Mouse (Mus musculus) midbrain, postnatal 0 days (tissue): Measurements from ENCODE around the gene Usp18. TPM values are rescaled to one million over a fixed set of nuclear protein-coding genes. Genes with fewer than 3 reads are reported as not detected.

Source experiments
- ATAC-seq: fragments of 200-750 bp; cut with Nextera tagmentation; 2 replicates; pipeline ENCODE4 v1.8.0; 2017; ENCODE audit warnings: moderate number of reproducible peaks, mild to moderate bottlenecking, moderate TSS enrichment, moderate library complexity; ENCODE audit not compliant: low FRiP score
- DNase-seq: peaks from one replicate; pipeline ENCODE4 v3.0.0-alpha.2; 2015; ENCODE audit warnings: low spot score
- H3K27ac ChIP-seq: fragments of 300-500 bp; sonication (generic); 2 replicates; pipeline ENCODE4 v1.5.1; 2014; ENCODE audit warnings: low read depth, mild to moderate bottlenecking, low read length, mixed read lengths
- H3K27me3 ChIP-seq: fragments of 300-500 bp; sonication (generic); 2 replicates; pipeline ENCODE4 v1.6.1; 2014; ENCODE audit warnings: low read length, control low read depth, mixed read lengths; ENCODE audit not compliant: insufficient read depth
- H3K36me3 ChIP-seq: fragments of 300-500 bp; sonication (generic); 2 replicates; pipeline ENCODE4 v1.6.1; 2014; ENCODE audit warnings: low read length, control low read depth, mixed read lengths; ENCODE audit not compliant: insufficient read depth
- H3K4me1 ChIP-seq: fragments of 300-500 bp; sonication (generic); 2 replicates; pipeline ENCODE4 v1.6.1; 2014; ENCODE audit warnings: mild to moderate bottlenecking, control low read depth, antibody characterized with exemption, low read length, mixed read lengths; ENCODE audit not compliant: insufficient read depth
- H3K4me2 ChIP-seq: fragments of 300-500 bp; sonication (generic); 2 replicates; pipeline ENCODE4 v1.6.1; 2014; ENCODE audit warnings: low read depth, mild to moderate bottlenecking, low read length, mixed read lengths; ENCODE audit not compliant: poor library complexity, severe bottlenecking
- H3K4me3 ChIP-seq: fragments of 300-500 bp; sonication (generic); 2 replicates; pipeline ENCODE4 v1.5.1; 2014; ENCODE audit warnings: low read depth, mild to moderate bottlenecking, low read length, moderate library complexity
- H3K9ac ChIP-seq: fragments of 300-500 bp; sonication (generic); replicated peaks from 2 replicates; pipeline ENCODE4 v1.6.1; 2014; ENCODE audit warnings: mild to moderate bottlenecking, low read length, moderate library complexity, mixed read lengths; ENCODE audit not compliant: poor library complexity, severe bottlenecking
- H3K9me3 ChIP-seq: fragments of 300-500 bp; sonication (generic); 2 replicates; pipeline ENCODE4 v1.6.1; 2016; ENCODE audit warnings: low read length, control low read depth
- CTCF ChIP-seq: IDR thresholded peaks from 2 replicates; pipeline ENCODE4 v1.5.1; 2016; ENCODE audit warnings: antibody characterized with exemption, mild to moderate bottlenecking
- whole genome bisulfite sequencing: fragments of 180-500 bp; shearing (Covaris S2); extraction: QIAGEN DNeasy Blood & Tissue Kit; methylation state at CpG from one replicate; pipeline ENCODE4 v1.1.7; 2014; 5-methylcytosine and 5-hydroxymethylcytosine counted together
- polyA plus RNA-seq: library from polyadenylated mRNA; unstranded; fragments of >200 nt; fragmentation: Nextera tagmentation; extraction: Ambion mirVana; gene quantifications from 2 replicates; pipeline ENCODE4 v1.2.1, GENCODE M21; 2015
- total RNA-seq: library from RNA; depleted of rRNA; stranded (reverse); fragments of >200 nt; gene quantifications from 2 replicates; pipeline ENCODE4 v1.2.3, GENCODE M21; 2014; rRNA removed

Gene Usp18
- total RNA-seq (1.1 and 2.5 TPM in 2 replicates), polyA plus RNA-seq (2.0 and 3.8 TPM in 2 replicates)

DNA sequence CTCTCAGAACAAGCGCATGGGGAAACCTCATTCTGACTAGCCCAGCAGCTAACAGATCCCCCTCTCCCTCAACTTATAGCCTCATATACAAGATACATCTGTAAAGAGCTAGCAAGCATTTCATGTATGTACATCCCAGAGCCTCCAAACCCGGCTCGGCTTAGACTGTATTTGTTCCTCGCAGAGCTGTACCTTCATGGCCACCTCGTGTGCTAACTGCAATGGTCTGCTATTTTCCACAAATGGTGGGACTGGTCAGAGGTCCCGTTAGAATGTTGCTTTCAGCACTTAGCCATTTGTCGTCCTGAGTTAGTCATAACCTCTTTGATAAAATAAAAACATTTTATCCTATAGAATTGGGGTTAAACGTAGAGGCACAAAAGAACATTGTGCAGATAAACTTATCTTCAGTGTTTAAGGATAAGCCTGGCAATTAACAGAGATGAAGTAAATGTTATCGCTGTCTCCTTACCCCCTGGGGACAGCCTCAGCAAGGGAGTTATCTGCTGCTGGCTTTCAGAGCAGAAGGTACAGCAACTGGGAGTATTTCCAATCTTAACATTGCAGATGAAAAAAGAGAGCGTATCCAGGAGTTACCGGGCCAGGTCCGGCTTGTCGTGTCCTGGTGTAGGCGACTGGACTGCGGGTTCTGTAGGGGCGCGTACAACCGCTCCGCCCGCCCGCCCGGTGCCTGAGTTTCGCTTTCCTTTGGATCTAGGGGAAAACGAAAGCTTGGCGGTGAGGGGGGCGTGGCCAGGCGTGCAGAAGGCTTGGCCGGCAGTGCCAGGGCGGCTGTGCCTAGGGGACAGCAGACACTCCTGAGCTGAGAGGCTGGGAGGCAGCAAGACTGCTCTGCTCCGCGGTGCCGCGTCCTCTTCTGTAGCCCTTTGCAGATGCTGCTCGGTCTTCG is at the start of gene Usp18:
TSS of gene Usp18 (plus strand) at position 780 of the 910 bp plus-strand sequence.
- H3K27me3 ChIP-seq: no peaks in the 10 kb centered on the region
- 11% methylated on average over 35 of the region's 35 CpGs for WGBS
- DNase-seq (peak; percentile 80), ATAC-seq (peak; percentile 78)
- peak within 1 kb of the TSS; percentile 43; the same call in 1 of the 2 replicates for H3K27ac ChIP-seq
- H3K9ac ChIP-seq: peak within 1 kb of the TSS; percentile 48; the same call in 1 of the 2 replicates
- TF ChIP-seq CTCF: no peak
- H3K9me3 ChIP-seq: no peaks in the 10 kb centered on the region
- no peaks in the 10 kb centered on the region; the same call in 1 of the 2 replicates for H3K4me1 ChIP-seq
- peak within 1 kb of the TSS; percentile 83 for H3K4me2 ChIP-seq
- H3K4me3 ChIP-seq: peak within 1 kb of the TSS; percentile 41
- H3K36me3 ChIP-seq: no peaks in the 10 kb centered on the region

GRCm38 (mm10) chr6:121197807-121198365 is 47.8 kb upstream of the Usp18 start:
- WGBS: 69% methylated on average over 9 of the region's 9 CpGs
- Histone ChIP-seq H3K4me2 (no peak overlapping the region), H3K4me3 (no peak overlapping the region), H3K9me3 (no peaks in the 10 kb centered on the region), H3K4me1 (no peaks in the 10 kb centered on the region), H3K36me3 (peaks cover 30% of the 10 kb centered on the region), H3K27me3 (no peaks in the 10 kb centered on the region), H3K9ac (no peak overlapping the region), H3K27ac (no peak overlapping the region)
- no peak for DNase-seq
- no peak for ATAC-seq
- no peak for TF ChIP-seq CTCF

DNA sequence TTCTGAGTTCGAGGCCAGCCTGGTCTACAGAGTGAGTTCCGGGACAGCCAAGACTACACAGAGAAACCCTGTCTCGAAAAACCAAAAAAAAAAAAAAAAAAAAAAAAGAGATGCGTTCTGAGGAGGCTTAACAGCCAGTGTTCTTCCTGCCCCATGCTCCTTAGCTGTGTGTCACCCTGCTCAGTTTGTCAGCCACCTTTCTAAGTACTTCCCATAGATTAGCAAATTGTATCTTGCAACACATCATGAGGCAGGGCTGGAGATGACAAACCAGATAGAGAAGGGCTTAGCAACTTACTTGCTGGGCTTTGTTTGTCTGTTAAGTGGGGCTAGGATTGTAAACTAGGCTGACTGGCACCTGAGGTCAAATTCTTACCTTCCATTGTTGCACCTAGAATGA is 45.2 kb upstream of the Usp18 start:
- Histone ChIP-seq H3K27me3 (no peaks in the 10 kb centered on the region), H3K27ac (no peak overlapping the region), H3K36me3 (peaks cover 14% of the 10 kb centered on the region), H3K9ac (no peak overlapping the region), H3K4me1 (no peaks in the 10 kb centered on the region), H3K9me3 (no peaks in the 10 kb centered on the region), H3K4me3 (no peak overlapping the region), H3K4me2 (no peak overlapping the region)
- no peak for DNase-seq
- TF ChIP-seq CTCF: no peak
- ATAC-seq: no peak
- 87% methylated on average over 4 of the region's 4 CpGs for WGBS

- peaks cover under 1% of the 10 kb centered on the region; the same call in 1 of the 2 replicates for H3K36me3 ChIP-seq
- H3K27ac ChIP-seq: no peak overlapping the region
- no peaks in the 10 kb centered on the region for H3K4me1 ChIP-seq
- no peak overlapping the region for H3K4me2 ChIP-seq
- DNase-seq (no peak), ATAC-seq (no peak)
- no peaks in the 10 kb centered on the region for H3K9me3 ChIP-seq
- 79% methylated on average over 5 of the region's 5 CpGs for WGBS
- H3K4me3 ChIP-seq: no peak overlapping the region
- no peaks in the 10 kb centered on the region for H3K27me3 ChIP-seq
- H3K9ac ChIP-seq: no peak overlapping the region
- TF ChIP-seq CTCF: no peak
Observed at GRCm38 (mm10) chr6:121202026-121202425, 43.7 kb upstream of the Usp18 start.

- 0 out of 2 replicates have a peak, but pooled peaks cover 5% of the 10 kb centered on the region for H3K27me3 ChIP-seq
- DNase-seq (no peak), ATAC-seq (no peak)
- H3K4me2 ChIP-seq: no peak overlapping the region
- TF ChIP-seq CTCF: no peak
- 77% methylated on average over 5 of the region's 5 CpGs for WGBS
- H3K27ac ChIP-seq: no peak overlapping the region
- H3K9me3 ChIP-seq: no peaks in the 10 kb centered on the region
- H3K4me3 ChIP-seq: no peak overlapping the region
- H3K4me1 ChIP-seq: no peaks in the 10 kb centered on the region; the same call in 1 of the 2 replicates
- H3K36me3 ChIP-seq: no peaks in the 10 kb centered on the region; the same call in 1 of the 2 replicates
- no peak overlapping the region for H3K9ac ChIP-seq
Observed at GRCm38 (mm10) chr6:121206481-121206880, 39.2 kb upstream of the Usp18 start.

DNA sequence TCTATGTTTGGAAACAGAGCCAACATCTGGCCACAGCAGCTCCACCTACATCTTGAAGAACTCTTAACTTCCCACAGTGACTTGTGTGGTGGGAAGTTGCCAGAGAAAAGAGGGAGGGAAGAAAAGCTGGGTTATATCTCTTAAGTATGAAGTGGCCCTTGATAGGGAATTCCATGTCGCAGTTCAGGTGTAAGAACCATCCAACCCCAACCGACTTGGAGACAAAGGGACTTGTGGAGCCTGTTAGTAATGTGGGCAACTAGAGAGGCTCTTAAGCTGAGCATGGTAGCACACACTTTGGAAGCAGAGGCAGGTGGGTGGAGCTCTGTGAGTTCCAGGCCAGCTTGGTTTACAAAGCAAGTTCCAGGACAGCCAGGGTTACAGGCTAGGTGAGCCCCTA is 36.1 kb upstream of the Usp18 start:
- 87% methylated on average over 2 of the region's 2 CpGs for WGBS

More for the DNA sequence above, 36.1 kb upstream of the Usp18 start:
- H3K4me1 ChIP-seq: no peaks in the 10 kb centered on the region; the same call in 1 of the 2 replicates
- TF ChIP-seq CTCF: no peak
- no peak overlapping the region for H3K27ac ChIP-seq
- H3K27me3 ChIP-seq: peaks cover 6% of the 10 kb centered on the region; the same call in 1 of the 2 replicates
- no peaks in the 10 kb centered on the region for H3K9me3 ChIP-seq
- H3K36me3 ChIP-seq: no peaks in the 10 kb centered on the region
- H3K9ac ChIP-seq: no peak overlapping the region
- DNase-seq: no peak
- no peak overlapping the region for H3K4me2 ChIP-seq
- H3K4me3 ChIP-seq: no peak overlapping the region
- ATAC-seq: no peak
